Mouse (Mus musculus) cerebellum, adult 2 months (tissue): ENCODE measurements at regions not wholly inside any gene's neighbourhood (a gene's known extent, or its start where the extent isn't known, plus 50 kb on each side); places are given as distances from the start of the nearest gene placed in this dataset.

Experiments used
- DNase-seq, 2 experiments: peaks; one replicate each; pipeline ENCODE4 v3.0.0; 2021
- H3K27ac ChIP-seq: fragments of 200-500 bp; 2 replicates; pipeline ENCODE4 v1.5.1; 2012; ENCODE audit warnings: low read length, control low read depth, inconsistent platforms; ENCODE audit not compliant: insufficient read depth
- H3K27me3 ChIP-seq: fragments of 200-500 bp; 2 replicates; pipeline ENCODE4 v1.6.1; 2012; ENCODE audit warnings: inconsistent platforms, mild to moderate bottlenecking, low read length, moderate library complexity; ENCODE audit not compliant: control insufficient read depth, insufficient read depth
- H3K4me1 ChIP-seq: fragments of 200-500 bp; 2 replicates; pipeline ENCODE4 v1.6.1; 2011; ENCODE audit warnings: low read length; ENCODE audit not compliant: control insufficient read depth, insufficient read depth
- H3K4me3 ChIP-seq: fragments of 200-500 bp; replicated peaks from 2 replicates; pipeline ENCODE3; 2011; ENCODE audit warnings: mild to moderate bottlenecking, low read depth, low read length, control low read depth; ENCODE audit not compliant: insufficient read depth
- CTCF ChIP-seq: fragments of 200-500 bp; IDR thresholded peaks from 2 replicates; pipeline ENCODE4 v1.5.1; 2011; ENCODE audit warnings: low read depth, mild to moderate bottlenecking, control low read depth, low read length, moderate library complexity, borderline replicate concordance; ENCODE audit not compliant: insufficient read depth
- POLR2A ChIP-seq: fragments of 200-500 bp; IDR thresholded peaks from 2 replicates; pipeline ENCODE4 v1.6.1; 2011; ENCODE audit warnings: low read length, control low read depth, borderline replicate concordance; ENCODE audit not compliant: insufficient read depth
- WGBS: fragments of 180-500 bp; shearing (Covaris S2); methylation state at CpG from one replicate; pipeline ENCODE4 v1.1.7; 2018; 5-methylcytosine and 5-hydroxymethylcytosine counted together

DNA sequence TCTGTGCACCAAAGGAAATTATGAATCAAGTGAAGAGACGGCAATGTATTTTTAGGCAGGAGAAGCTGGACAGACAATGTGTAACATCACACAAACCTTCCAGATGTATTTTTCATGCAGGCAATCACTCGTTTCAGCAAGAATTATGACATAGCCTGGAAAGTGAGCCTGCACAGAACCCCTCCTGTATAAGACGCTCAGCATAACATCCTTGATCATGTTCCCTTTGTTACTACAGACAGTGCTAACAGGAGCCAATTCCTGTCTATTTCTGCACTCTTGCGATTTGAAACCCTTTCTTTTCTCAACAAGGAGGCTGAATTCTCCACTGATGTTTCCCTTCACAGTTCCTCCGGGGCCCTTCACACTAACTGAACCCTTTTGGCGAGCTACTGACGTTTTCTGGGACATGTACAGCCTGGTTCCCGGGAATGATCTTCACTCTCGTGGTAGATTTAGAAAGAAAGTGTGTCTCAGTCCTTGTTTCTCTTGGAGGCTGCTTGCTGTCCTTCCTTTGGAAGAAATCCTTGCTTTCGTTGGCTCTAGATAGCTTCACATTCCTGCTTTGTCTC is 243.9 kb upstream of the Sel1l start:
- Histone ChIP-seq H3K27me3 (no peaks in the 10 kb centered on the region), H3K4me3 (no peak overlapping the region), H3K27ac (no peak overlapping the region), H3K4me1 (no peaks in the 10 kb centered on the region)
- no peak for DNase-seq
- TF ChIP-seq POLR2A = no peak
- TF ChIP-seq CTCF = no peak
- WGBS = 70% methylated on average over 10 of the region's 10 CpGs

DNA sequence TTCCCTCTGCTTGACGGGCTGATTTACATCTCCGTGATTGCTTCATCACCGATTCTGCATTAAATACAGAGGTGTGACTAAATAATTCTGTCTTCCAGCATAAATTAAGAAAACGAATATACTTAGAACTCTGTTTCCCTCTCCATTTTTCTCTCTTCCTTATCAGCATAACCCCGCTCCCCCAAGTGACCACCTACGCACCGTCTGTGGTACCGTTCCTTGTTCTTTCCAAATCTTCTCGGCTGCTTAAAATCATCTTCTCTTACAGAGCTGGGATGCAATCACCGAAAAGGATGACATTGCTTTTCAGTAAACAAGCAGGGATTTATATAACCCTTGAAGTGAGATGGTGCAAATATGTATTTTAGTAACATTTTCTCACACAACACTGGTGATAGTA is 224.3 kb upstream of the Sel1l start:
- Histone ChIP-seq H3K4me1 (no peaks in the 10 kb centered on the region), H3K4me3 (no peak overlapping the region), H3K27ac (no peak overlapping the region), H3K27me3 (no peaks in the 10 kb centered on the region)
- WGBS = 86% methylated on average over 10 of the region's 10 CpGs
- TF ChIP-seq POLR2A (no peak), CTCF (no peak)
- no peak for DNase-seq

DNA sequence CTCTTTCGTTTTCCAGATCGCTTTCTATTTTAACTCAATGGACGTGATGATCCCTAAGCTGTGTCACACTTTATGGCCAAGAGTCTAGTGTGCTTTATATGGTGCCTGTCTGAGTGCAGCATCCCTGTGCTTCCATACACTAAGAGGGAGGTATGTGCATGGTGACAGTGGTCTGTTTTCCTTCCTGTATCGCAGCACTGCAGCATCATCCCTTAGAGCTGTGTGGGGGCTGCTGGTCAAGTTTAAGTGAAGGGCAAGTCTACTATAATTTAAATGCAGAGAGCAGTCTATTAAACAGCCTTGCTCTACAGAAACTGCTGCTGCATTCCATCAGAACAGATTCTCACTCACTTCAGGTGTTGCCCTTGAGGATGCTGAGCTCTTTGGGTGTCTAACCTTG is 213.8 kb upstream of the Sel1l start:
- Histone ChIP-seq H3K4me3 (no peak overlapping the region), H3K27ac (no peak overlapping the region), H3K4me1 (no peaks in the 10 kb centered on the region), H3K27me3 (no peaks in the 10 kb centered on the region)
- TF ChIP-seq CTCF (no peak), POLR2A (no peak)
- DNase-seq = no peak
- 93% methylated on average over 4 of the region's 4 CpGs for WGBS

DNA sequence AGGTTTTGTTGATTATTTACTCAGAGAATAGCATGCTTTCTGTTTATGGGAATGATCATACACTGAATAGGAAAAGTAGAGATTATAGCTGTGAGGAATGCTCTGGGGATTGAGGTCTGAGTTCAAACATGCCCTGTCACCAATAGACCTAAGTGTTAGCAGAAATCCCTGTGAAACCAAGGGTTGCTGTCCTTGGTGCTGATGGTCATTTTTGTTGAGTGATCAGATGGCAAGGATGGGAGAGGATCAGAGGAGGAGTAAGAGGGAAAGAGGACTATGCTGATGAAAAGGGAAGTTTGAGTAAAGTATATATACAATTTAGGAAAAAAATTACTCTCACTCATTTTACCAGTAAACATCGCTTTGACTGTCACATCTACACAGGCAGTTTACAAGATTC is 191.5 kb upstream of the Sel1l start:
- TF ChIP-seq CTCF (no peak), POLR2A (no peak)
- no peak overlapping the region for H3K4me3 ChIP-seq
- WGBS = 80% methylated on average over 1 of the region's 1 CpGs

DNA sequence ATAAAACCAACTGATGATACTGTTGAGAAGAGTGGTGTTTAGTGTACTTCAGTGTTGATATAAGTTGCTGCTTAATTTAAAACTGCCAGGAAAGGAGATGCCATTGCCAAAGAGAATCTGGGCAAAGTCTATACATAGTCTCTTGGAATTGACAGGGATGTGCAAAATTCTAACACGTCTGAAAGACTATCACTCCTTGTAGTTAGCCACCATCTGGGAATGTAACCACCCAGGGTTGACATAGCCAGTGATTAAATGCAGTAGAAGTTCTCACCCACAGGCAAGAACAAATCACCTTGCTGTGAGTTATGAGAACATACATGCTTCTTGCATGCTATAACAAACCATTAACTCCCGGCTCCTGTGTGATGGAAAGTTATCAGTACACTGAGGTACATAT is 180.2 kb upstream of the Sel1l start:
- Histone ChIP-seq H3K4me3 (no peak overlapping the region), H3K27ac (no peak overlapping the region), H3K4me1 (no peaks in the 10 kb centered on the region), H3K27me3 (no peaks in the 10 kb centered on the region)
- 76% methylated on average over 2 of the region's 2 CpGs for WGBS
- TF ChIP-seq CTCF (no peak), POLR2A (no peak)
- no peak for DNase-seq

More for the DNA sequence above, 191.5 kb upstream of the Sel1l start:
- Histone ChIP-seq H3K27ac (no peak overlapping the region), H3K27me3 (no peaks in the 10 kb centered on the region), H3K4me1 (no peaks in the 10 kb centered on the region)
- DNase-seq = no peak

DNA sequence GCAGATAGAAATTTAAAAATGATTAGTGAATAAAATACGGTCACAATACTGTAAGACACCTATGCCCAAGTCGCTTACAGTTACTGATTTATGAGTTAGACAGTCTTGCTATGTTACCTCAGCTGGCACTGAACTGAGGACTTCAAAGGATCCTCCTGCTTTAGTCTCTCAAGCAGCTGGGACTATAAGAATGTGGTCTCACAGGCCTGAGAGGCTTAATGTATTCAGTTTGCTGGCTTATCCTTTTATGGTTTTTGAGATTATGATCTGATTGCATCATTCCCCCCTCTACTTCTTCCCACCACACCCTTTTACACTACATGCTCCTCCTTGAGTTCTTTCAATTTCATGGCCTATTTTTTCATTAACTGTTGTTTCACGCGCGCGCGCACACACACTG is 179.4 kb upstream of the Sel1l start:
- TF ChIP-seq POLR2A = no peak
- no peak for TF ChIP-seq CTCF
- H3K27me3 ChIP-seq = no peaks in the 10 kb centered on the region
- no peak for DNase-seq
- H3K4me3 ChIP-seq = no peak overlapping the region
- H3K27ac ChIP-seq = no peak overlapping the region
- no peaks in the 10 kb centered on the region for H3K4me1 ChIP-seq
- 98% methylated on average over 7 of the region's 7 CpGs for WGBS

DNA sequence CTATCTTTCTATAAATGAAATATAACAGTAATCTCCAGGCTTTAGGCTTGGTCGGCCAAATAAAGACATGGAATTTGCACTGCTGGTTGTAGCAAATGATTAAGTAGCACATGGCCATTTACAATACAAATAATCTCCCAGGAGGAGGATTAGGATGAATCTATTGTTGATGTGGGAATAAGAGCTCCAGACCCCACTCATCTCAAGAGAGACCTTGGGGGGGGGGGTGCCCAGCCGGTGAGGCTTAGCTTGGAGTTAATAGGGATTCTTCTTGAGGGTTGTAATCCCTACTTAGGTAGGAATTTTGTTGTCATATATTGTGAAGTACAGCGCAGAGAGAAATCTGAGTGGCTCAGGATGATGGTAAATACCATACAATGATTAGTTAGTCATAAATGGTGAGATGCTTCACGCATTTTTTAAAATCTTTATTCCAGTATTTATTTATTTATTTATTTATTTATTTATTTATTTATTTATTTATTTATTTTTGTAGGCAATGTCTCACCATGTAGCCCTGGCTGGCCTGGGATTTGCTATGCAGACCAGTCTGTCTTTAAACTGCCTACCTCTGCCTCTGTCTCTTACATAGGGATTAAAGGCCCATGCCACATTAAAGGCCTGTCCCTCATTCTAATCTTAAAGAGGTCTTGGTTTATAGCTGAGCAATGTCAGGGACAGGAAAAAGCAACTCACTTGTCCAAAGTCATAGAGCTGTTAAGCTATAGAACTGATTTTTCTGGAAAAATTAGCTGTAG is 175.7 kb upstream of the Sel1l start:
- Histone ChIP-seq H3K27me3 (no peaks in the 10 kb centered on the region), H3K4me3 (no peak overlapping the region), H3K27ac (no peak overlapping the region), H3K4me1 (no peaks in the 10 kb centered on the region)
- no peak for DNase-seq
- TF ChIP-seq CTCF (no peak), POLR2A (no peak)
- 87% methylated on average over 4 of the region's 4 CpGs for WGBS

DNA sequence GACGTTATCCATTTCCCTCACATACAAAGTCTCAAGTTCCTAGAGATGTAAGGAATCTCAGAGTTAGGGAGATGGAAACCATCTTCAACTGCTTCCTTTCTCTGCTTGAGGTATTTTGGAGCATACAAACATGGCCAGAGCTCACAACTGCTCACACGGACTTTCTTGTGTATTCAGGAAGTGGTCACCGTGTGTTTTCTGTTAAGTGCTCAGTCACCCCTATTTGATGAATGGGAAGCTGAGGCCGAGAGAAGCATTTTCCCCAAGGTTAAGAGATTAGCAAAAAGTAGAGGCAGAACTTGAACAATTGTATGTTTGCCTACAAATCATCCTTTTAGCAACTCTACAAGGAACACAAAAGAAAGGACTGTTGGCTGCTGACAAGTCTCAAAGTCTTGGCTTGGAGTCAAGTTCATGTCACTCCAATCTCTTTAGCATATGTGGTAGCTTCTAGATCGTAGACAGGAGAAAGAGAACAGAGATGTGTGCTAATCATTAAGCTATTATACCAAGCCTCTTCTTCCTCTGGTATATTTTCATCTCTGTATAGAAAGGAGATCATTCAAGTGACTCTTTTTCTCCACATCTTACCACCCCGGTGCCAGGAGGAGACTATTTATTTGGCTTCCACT is 170.8 kb upstream of the Sel1l start:
- H3K4me3 ChIP-seq = no peak overlapping the region
- TF ChIP-seq CTCF (no peak), POLR2A (no peak)
- H3K27me3 ChIP-seq = no peaks in the 10 kb centered on the region
- no peaks in the 10 kb centered on the region for H3K4me1 ChIP-seq
- no peak for DNase-seq
- no peak overlapping the region for H3K27ac ChIP-seq
- 32% methylated on average over 6 of the region's 6 CpGs for WGBS
